In genomic region chr9:102511423-102511822, GRCm38 (mm10) we compare ENCODE assay signal across 10 mouse cellular contexts. TPM values are rescaled to one million over a fixed set of nuclear protein-coding genes. Genes with fewer than 3 reads are reported as not detected.
DNase-seq lines count a peak whose midpoint lies in the region; ATAC-seq and TF ChIP-seq lines count a peak whose summit lies in the region.
"Had no signal": no experiment of that assay in that cellular context is flagged by ENCODE, and none has a peak within 500 bp of the region (broad histone marks: within the 10 kb centered on the region; RNA-seq: fewer than 3 reads in every experiment).

No protein-coding gene starts in this region.

- ATAC-seq in forebrain, postnatal 0 days, result peak; percentile 50
- no peak for ATAC-seq in forebrain, embryonic 15.5 days (replicated peaks)
- peak; percentile 60; the same call in 1 of the 2 replicates for ATAC-seq in heart, embryonic 13.5 days (ENCODE audit: extremely low read depth, insufficient number of reproducible peaks, low FRiP score, low TSS enrichment)

- H3K4me3 ChIP-seq in forebrain, postnatal 0 days (ENCODE audit: low read depth, low read length), result no peak overlapping the region
- no peak overlapping the region for H3K4me3 ChIP-seq in forebrain, embryonic 15.5 days
- no peak overlapping the region for H3K4me3 ChIP-seq in heart, embryonic 13.5 days
- H3K4me3 ChIP-seq in left cerebral cortex, adult 2 months, result no peak overlapping the region
- H3K4me3 ChIP-seq: liver, embryonic 13.5 days had no signal

- H3K4me2 ChIP-seq in forebrain, postnatal 0 days (ENCODE audit: low read depth), result no peak overlapping the region
- no peak overlapping the region for H3K4me2 ChIP-seq in forebrain, embryonic 15.5 days (replicated peaks)
- H3K4me2 ChIP-seq in heart, embryonic 13.5 days, result peak overlapping the region; percentile 49
- H3K4me2 ChIP-seq: liver, embryonic 13.5 days had no signal

- H3K9ac ChIP-seq in forebrain, postnatal 0 days, result no peak overlapping the region
- H3K9ac ChIP-seq in forebrain, embryonic 15.5 days (replicated peaks), result no peak overlapping the region
- no peak overlapping the region for H3K9ac ChIP-seq in heart, embryonic 13.5 days
- H3K9ac ChIP-seq: liver, embryonic 13.5 days had no signal

- WGBS in forebrain, postnatal 0 days, result 44% methylated on average over 8 of the region's 8 CpGs
- WGBS in forebrain, embryonic 15.5 days, result 49% methylated on average over 8 of the region's 8 CpGs
- WGBS in heart, embryonic 13.5 days, result 18% methylated on average over 8 of the region's 8 CpGs

- TF ChIP-seq CTCF in forebrain, postnatal 0 days (IDR thresholded peaks at IDR 0.05; ENCODE audit: low read depth), result no peak
- TF ChIP-seq CTCF in left cerebral cortex, adult 2 months (IDR thresholded peaks at IDR 0.05), result no peak

- no peaks in the 10 kb centered on the region for H3K9me3 ChIP-seq in forebrain, postnatal 0 days (ENCODE audit: low read length)
- H3K9me3 ChIP-seq in forebrain, embryonic 15.5 days, result no peaks in the 10 kb centered on the region
- no peaks in the 10 kb centered on the region for H3K9me3 ChIP-seq in heart, embryonic 13.5 days
- H3K9me3 ChIP-seq: liver, embryonic 13.5 days had no signal

- no peaks in the 10 kb centered on the region for H3K36me3 ChIP-seq in forebrain, postnatal 0 days (ENCODE audit: insufficient read depth)
- H3K36me3 ChIP-seq in forebrain, embryonic 15.5 days, result no peaks in the 10 kb centered on the region
- no peaks in the 10 kb centered on the region for H3K36me3 ChIP-seq in heart, embryonic 13.5 days
- H3K36me3 ChIP-seq: liver, embryonic 13.5 days had no signal

- intact Hi-C loops in left cerebral cortex, adult 2 months (cut with DNase I), result no loop called here

- no peak for DNase-seq in forebrain, postnatal 0 days
- DNase-seq in right cerebral cortex, postnatal 10 days (ENCODE audit: low spot score in 2 of 2), result peak; percentile 65 to 80
- DNase-seq in right cerebral cortex, adult 18-20 months, result no peak
- DNase-seq in layer of hippocampus, adult 9-10 months (ENCODE audit: low spot score), result no peak
- DNase-seq in urinary bladder, adult 2 months (ENCODE audit: low spot score), result no peak
- DNase-seq in left cerebral cortex, adult 2 months (ENCODE audit: extremely low spot score in 1 of 2, low spot score in 2 of 2), result no peak
- DNase-seq: liver, embryonic 13.5 days had no signal

- no peaks in the 10 kb centered on the region for H3K27me3 ChIP-seq in forebrain, postnatal 0 days (ENCODE audit: insufficient read depth, low read length)
- H3K27me3 ChIP-seq in forebrain, embryonic 15.5 days, result peaks cover 2% of the 10 kb centered on the region; the same call in 1 of the 2 replicates
- H3K27me3 ChIP-seq in heart, embryonic 13.5 days (replicated peaks), result peaks cover 53% of the 10 kb centered on the region

- no peaks in the 10 kb centered on the region for H3K4me1 ChIP-seq in forebrain, postnatal 0 days (ENCODE audit: insufficient read depth)
- H3K4me1 ChIP-seq in forebrain, embryonic 15.5 days, result peaks cover 1% of the 10 kb centered on the region
- peaks cover 12% of the 10 kb centered on the region for H3K4me1 ChIP-seq in heart, embryonic 13.5 days
- H3K4me1 ChIP-seq: liver, embryonic 13.5 days had no signal

- H3K27ac ChIP-seq in forebrain, postnatal 0 days (ENCODE audit: low read depth, low read length), result no peak overlapping the region
- H3K27ac ChIP-seq in forebrain, embryonic 15.5 days (replicated peaks), result no peak overlapping the region
- peak overlapping the region; percentile 58; the same call in 1 of the 2 replicates for H3K27ac ChIP-seq in heart, embryonic 13.5 days (replicated peaks)
- no peak overlapping the region for H3K27ac ChIP-seq in left cerebral cortex, adult 2 months
- H3K27ac ChIP-seq: liver, embryonic 13.5 days had no signal

RNA-seq across cellular contexts. Expression of gene Ky, which starts 5.9 kb away (rescaled TPM):
- 1.9 and 2.0 TPM in 2 replicates for total RNA-seq in forebrain, postnatal 0 days (2014; rRNA removed)
- 0.30 and 0.59 TPM in 2 replicates for polyA plus RNA-seq in forebrain, postnatal 0 days (2015; fragmentation: Nextera tagmentation; extraction: Ambion mirVana)
- polyA plus RNA-seq in forebrain, embryonic 15.5 days (2015; fragmentation: Nextera tagmentation; extraction: Ambion mirVana), result 0.17 and 0.20 TPM in 2 replicates
- 0.75 and 2.0 TPM in 2 replicates for polyA plus RNA-seq in heart, embryonic 13.5 days (2015; fragmentation: Nextera tagmentation; extraction: Ambion mirVana)
- 0.15 and 0.21 TPM in 2 replicates for polyA plus RNA-seq in urinary bladder, adult 2 months (2012; rRNA removed)
- 1 to 10 TPM; 2.0 to 2.1 TPM for total RNA-seq in left cerebral cortex, adult 2 months (2021)
- total RNA-seq: CH12.LX had no signal

Comparison
In these comparisons a context has a peak if more than half of its experiments do, and no peak if none do; other contexts are left out.
1. DNase-seq: peak in right cerebral cortex, postnatal 10 days (2 of 2); none in forebrain, postnatal 0 days (single experiment), right cerebral cortex, adult 18-20 months (single experiment), layer of hippocampus, adult 9-10 months (single experiment), urinary bladder, adult 2 months (single experiment) and left cerebral cortex, adult 2 months (0 of 2).